Mouse (Mus musculus) liver, adult 2 months (tissue): ENCODE measurements at regions not wholly inside any gene's neighbourhood (a gene's known extent, or its start where the extent isn't known, plus 50 kb on each side); places are given as distances from the start of the nearest gene placed in this dataset.

ENCODE experiments used
- CTCF ChIP-seq: fragments of 200-500 bp; IDR thresholded peaks from 2 replicates; pipeline ENCODE4 v1.5.1; 2011; ENCODE audit warnings: low read depth, low read length, control low read depth
- POLR2A ChIP-seq: fragments of 200-500 bp; IDR thresholded peaks from 2 replicates; pipeline ENCODE4 v1.6.1; 2011; ENCODE audit warnings: low read length, control low read depth; ENCODE audit not compliant: insufficient read depth; ENCODE audit errors: extremely low read depth

DNA sequence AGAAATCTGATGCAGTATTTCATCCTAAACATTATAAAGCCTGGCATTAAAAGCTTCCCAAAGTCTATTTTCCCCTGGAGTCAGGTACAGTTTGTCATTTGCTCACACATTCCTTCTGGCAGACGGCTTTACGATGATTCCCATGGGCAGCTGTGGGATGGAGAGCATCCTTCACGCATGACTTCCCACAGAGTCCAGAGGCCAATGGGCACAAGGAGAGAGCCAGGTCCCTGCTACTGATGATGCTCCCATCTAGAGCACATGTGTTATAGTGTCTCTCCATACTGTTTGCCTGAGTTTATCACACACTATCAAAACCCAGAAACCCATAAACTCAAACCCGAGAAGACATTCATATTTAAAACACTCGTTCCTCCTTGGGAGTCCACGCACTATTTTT is 270.8 kb upstream of the Noct start:
- no peak for TF ChIP-seq CTCF
- TF ChIP-seq POLR2A = no peak
